Mouse (Mus musculus) hindbrain, embryonic 13.5 days (tissue): ENCODE data around the gene Zdhhc14. TPM values are rescaled to one million over a fixed set of nuclear protein-coding genes. Genes with fewer than 3 reads are reported as not detected.
A peak's percentile ranks its signal among the peaks of the same experiment; 100 is the strongest.

Source experiments
- ATAC-seq: fragments of 200-750 bp; cut with Nextera tagmentation; 2 replicates; pipeline ENCODE4 v1.8.0; 2017; ENCODE audit warnings: moderate TSS enrichment; ENCODE audit not compliant: low FRiP score
- H3K27ac ChIP-seq: fragments of 300-500 bp; sonication (generic); 2 replicates; pipeline ENCODE4 v1.5.1; 2015; ENCODE audit warnings: inconsistent platforms, mild to moderate bottlenecking, moderate library complexity
- H3K27me3 ChIP-seq: fragments of 300-500 bp; sonication (generic); 2 replicates; pipeline ENCODE4 v1.6.1; 2015; ENCODE audit warnings: mild to moderate bottlenecking, inconsistent platforms
- H3K36me3 ChIP-seq: fragments of 300-500 bp; sonication (generic); 2 replicates; pipeline ENCODE4 v1.6.1; 2015; ENCODE audit warnings: mild to moderate bottlenecking, inconsistent platforms
- H3K4me1 ChIP-seq: fragments of 300-500 bp; sonication (generic); replicated peaks from 2 replicates; pipeline ENCODE4 v1.6.1; 2015; ENCODE audit warnings: inconsistent platforms
- H3K4me2 ChIP-seq: fragments of 300-500 bp; sonication (generic); 2 replicates; pipeline ENCODE4 v1.6.1; 2015; ENCODE audit warnings: inconsistent platforms, mild to moderate bottlenecking, moderate library complexity
- H3K4me3 ChIP-seq: fragments of 300-500 bp; sonication (generic); 2 replicates; pipeline ENCODE4 v1.5.1; 2015; ENCODE audit warnings: mild to moderate bottlenecking, inconsistent platforms
- H3K9ac ChIP-seq: fragments of 300-500 bp; sonication (generic); 2 replicates; pipeline ENCODE4 v1.6.1; 2015; ENCODE audit warnings: mild to moderate bottlenecking, inconsistent platforms
- H3K9me3 ChIP-seq: fragments of 300-500 bp; sonication (generic); 2 replicates; pipeline ENCODE4 v1.6.1; 2016; ENCODE audit warnings: inconsistent platforms
- WGBS: fragments of 180-500 bp; shearing (Covaris S2); methylation state at CpG from one replicate; pipeline ENCODE4 v1.1.7; 2015; 5-methylcytosine and 5-hydroxymethylcytosine counted together
- polyA plus RNA-seq: library from polyadenylated mRNA; unstranded; fragments of >200 nt; fragmentation: Nextera tagmentation; extraction: Ambion mirVana; gene quantifications from 2 replicates; pipeline ENCODE4 v1.2.1, GENCODE M21; 2015

The Zdhhc14 gene
- polyA plus RNA-seq, 1 experiment from 2014 or later = 6.8 TPM

DNA sequence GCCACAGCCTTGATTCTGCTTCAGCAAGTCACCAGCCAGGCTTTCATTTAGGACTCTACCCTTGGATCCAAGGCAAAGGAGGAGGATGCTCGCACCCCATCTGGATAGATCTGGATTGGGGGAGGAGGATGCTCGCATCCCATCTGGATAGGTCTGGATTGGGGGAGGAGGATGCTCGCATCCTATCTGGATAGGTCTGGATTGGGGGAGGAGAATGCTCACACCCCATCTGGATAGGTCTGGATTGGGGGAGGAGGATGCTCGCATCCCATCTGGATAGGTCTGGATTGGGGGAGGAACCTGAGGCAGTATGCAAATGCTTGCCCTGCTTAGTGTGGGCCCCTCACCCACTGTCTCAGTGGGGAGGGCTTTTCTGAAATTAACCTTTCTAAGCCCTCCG, 271.4 kb downstream of the Zdhhc14 start:
- Histone ChIP-seq H3K4me1 (no peaks in the 10 kb centered on the region), H3K9me3 (no peaks in the 10 kb centered on the region), H3K4me3 (no peak overlapping the region), H3K27ac (no peak overlapping the region), H3K9ac (no peak overlapping the region), H3K36me3 (no peaks in the 10 kb centered on the region), H3K4me2 (no peak overlapping the region), H3K27me3 (no peaks in the 10 kb centered on the region)
- 88% methylated on average over 5 of the region's 5 CpGs for WGBS
- ATAC-seq = no peak

DNA sequence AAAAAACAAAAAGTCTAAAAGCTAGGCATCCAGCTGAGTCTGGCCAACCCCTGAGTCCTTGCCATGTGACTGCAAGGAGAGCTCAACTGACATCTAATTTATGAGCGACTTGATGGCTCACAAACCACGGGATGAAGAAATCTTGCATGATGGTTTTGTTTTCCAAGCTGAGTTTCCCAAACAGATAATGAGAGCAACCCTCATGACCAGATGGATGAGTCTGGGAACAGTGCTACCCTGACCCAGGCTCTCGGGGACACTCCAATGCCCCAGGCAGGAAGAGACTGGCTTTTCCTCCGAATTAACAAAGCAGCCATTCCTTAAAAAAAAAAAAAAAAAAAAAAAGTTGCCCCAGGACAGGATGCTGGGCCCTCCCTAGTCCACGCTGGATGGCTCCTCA, 271.9 kb downstream of the Zdhhc14 start:
- 55% methylated on average over 5 of the region's 5 CpGs for WGBS
- H3K4me1 ChIP-seq = peaks cover under 1% of the 10 kb centered on the region; the same call in 1 of the 2 replicates
- H3K9me3 ChIP-seq = no peaks in the 10 kb centered on the region
- no peak for ATAC-seq
- H3K4me2 ChIP-seq = no peak overlapping the region
- H3K36me3 ChIP-seq = no peaks in the 10 kb centered on the region
- H3K27me3 ChIP-seq = no peaks in the 10 kb centered on the region
- H3K9ac ChIP-seq = no peak overlapping the region
- H3K27ac ChIP-seq = no peak overlapping the region
- H3K4me3 ChIP-seq = no peak overlapping the region

DNA sequence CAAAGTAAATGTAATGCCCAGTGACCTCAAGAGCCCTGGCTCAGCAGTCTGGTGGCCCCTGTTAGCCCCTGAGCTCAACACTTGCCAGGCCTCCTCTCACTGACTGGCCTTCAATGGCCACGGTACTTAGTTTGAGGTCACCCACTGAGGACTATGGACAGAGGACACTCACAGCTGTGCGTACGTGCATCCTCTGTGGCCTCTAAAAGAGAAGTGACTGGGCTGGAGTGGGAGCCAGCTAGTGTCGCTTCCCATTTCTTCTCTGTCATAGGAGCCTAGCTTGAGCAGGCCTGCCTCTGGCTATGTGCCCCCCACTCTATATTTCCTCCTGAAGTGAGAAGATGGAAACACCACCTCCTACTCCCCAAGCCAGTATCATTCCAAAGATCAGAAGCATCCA, 273.4 kb downstream of the Zdhhc14 start:
- H3K27ac ChIP-seq = no peak overlapping the region
- WGBS = 66% methylated on average over 4 of the region's 4 CpGs

DNA sequence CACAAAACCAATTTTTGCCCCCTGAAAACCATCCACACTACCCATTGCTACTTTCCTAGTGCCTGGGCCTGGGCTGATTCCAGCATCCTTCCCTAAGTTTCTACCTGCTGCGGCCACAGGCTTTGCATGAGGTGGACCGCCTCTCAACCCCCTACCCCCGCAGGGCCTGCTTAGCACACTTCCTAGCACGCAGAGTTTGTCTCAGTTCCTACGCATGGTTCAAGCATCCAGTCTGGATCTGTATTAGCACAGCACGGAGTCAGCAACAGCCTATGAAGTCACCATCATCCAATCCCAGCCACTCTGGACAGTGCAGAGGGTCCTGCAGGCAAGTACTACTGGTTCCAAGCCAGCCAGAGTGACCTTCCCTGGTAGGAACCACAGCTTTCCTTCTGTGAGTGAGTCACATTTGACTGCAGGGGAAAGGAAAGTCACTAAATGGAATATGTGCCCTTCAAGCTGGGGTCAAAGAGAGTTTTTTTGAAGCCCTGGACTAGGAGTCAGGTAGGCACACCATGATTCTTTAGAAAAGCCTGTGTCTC, 275.9 kb downstream of the Zdhhc14 start:
- no peaks in the 10 kb centered on the region for H3K9me3 ChIP-seq
- 71% methylated on average over 6 of the region's 6 CpGs for WGBS
- no peak overlapping the region for H3K27ac ChIP-seq
- H3K4me1 ChIP-seq = peaks cover 19% of the 10 kb centered on the region
- no peak overlapping the region for H3K4me2 ChIP-seq
- H3K27me3 ChIP-seq = no peaks in the 10 kb centered on the region
- H3K4me3 ChIP-seq = no peak overlapping the region
- H3K36me3 ChIP-seq = no peaks in the 10 kb centered on the region
- ATAC-seq = no peak
- no peak overlapping the region for H3K9ac ChIP-seq

More for the DNA sequence above, 273.4 kb downstream of the Zdhhc14 start:
- Histone ChIP-seq H3K4me3 (no peak overlapping the region), H3K9ac (no peak overlapping the region), H3K4me1 (peaks cover 15% of the 10 kb centered on the region), H3K27me3 (no peaks in the 10 kb centered on the region), H3K4me2 (no peak overlapping the region), H3K9me3 (no peaks in the 10 kb centered on the region), H3K36me3 (no peaks in the 10 kb centered on the region)
- no peak for ATAC-seq

DNA sequence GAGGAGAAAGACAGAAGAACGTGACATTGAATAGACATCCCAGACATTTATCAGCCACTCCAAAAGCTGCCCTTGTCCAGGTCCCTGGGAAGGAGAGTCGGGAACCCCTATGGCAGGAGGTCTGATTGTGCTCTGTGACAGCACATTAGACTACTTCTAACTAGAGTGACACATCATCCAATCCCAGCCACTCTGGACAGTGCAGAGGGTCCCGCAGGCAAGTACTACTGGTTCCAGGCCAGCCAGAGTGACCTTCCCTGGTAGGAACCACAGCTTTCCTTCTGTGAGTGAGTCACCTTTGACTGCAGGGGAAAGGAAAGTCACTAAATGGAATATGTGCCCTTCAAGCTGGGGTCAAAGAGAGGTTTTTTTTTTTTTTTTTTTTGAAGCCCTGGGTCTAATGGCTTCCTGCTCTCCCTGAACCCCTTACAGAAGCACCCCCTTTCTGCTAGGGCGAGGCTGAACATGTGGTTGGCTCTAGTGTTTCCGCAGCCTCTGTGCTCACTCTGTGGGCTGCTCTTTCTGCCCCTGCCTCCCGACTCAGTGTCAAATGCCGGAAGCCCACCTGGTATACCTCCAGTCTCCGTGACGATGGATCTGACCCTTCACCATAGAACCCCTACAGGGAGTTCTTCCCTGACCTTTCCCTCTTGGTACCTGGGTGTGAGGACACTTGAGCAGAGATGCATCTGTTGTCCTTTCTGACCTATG, 276.6 kb downstream of the Zdhhc14 start:
- Histone ChIP-seq H3K36me3 (no peaks in the 10 kb centered on the region), H3K4me1 (peaks cover 19% of the 10 kb centered on the region), H3K9ac (no peak overlapping the region), H3K27me3 (no peaks in the 10 kb centered on the region), H3K4me2 (no peak overlapping the region), H3K27ac (no peak overlapping the region; the same call in 1 of the 2 replicates), H3K9me3 (no peaks in the 10 kb centered on the region), H3K4me3 (no peak overlapping the region)
- ATAC-seq = no peak
- WGBS = 88% methylated on average over 9 of the region's 9 CpGs

DNA sequence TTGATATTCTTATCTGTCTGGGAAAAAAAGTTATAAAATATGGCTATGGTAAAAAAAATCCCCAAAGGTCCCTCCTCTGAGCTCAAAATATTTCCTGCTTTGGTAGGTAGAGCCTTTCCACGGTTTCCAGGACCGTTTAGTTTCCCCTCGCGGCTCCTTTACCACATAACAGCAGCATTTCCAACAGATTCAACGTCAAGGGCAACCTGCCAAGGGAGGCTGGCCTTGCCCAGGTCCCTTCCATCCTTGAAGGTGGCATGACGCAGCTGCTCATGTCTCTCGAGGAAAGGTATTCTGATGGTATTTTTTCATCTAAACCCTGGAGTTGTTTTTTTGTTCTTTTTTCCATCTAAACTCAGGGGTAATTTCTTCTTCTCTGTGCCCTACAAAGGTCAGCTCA, 277.4 kb downstream of the Zdhhc14 start:
- ATAC-seq = no peak
- H3K4me3 ChIP-seq = peak overlapping the region; percentile 29
- H3K36me3 ChIP-seq = no peaks in the 10 kb centered on the region
- peak overlapping the region; percentile 3; the same call in 1 of the 2 replicates for H3K27ac ChIP-seq
- H3K27me3 ChIP-seq = no peaks in the 10 kb centered on the region
- 53% methylated on average over 7 of the region's 7 CpGs for WGBS
- H3K9me3 ChIP-seq = 0 out of 2 replicates have a peak, but pooled peaks cover 1% of the 10 kb centered on the region
- H3K4me1 ChIP-seq = peaks cover 19% of the 10 kb centered on the region
- peak overlapping the region; percentile 53 for H3K4me2 ChIP-seq
- peak overlapping the region; percentile 51; the same call in 1 of the 2 replicates for H3K9ac ChIP-seq

DNA sequence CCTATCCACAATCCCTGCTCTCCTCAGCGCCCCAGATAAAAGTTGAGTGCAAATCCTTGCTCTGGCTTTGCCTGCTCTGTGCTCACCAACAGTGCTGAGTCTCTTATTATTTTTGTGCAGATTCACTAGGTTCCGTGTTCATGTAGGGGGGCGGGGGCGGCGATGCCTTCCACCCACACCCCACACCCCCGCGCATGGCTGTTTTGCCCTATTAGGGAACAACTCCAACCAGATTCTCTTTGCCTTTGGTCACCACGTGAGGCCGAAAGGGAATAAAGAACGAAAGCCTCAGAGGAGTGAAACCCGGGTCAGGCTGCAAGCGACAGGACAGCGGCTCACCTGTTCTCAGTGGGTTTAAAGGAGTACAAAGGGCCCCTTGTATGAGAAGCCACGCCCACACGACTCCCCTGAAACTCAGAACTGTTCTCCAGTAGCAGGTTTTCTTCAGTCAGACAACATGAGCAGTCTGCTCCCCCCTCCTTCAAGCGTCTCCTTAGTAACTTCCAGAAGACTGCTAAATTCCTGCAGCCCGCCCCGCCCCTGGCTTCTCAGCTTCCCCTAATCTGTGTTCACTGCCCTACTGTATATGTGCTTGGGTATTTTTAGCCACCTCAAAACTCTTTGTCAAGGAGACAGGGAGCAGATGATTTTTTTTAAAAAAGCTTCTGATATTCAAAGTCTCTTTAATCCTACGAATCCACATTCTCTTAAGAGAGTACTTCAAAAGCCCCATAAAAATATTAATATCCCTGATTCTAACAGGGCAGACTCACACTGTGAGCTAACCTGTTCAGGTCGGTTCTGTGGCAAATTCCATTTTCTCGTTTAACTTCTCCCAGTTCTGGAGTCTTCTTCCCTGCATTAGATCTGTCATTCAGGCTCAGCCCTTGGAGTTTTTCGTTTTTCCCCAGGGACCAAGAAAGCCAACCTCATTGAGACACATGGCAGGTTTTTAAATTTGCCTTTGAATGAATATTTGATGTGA, 278.2 kb downstream of the Zdhhc14 start:
- Histone ChIP-seq H3K4me2 (peak overlapping the region; percentile 53), H3K36me3 (no peaks in the 10 kb centered on the region), H3K4me1 (peaks cover 19% of the 10 kb centered on the region), H3K27ac (peak overlapping the region; percentile 3; the same call in 1 of the 2 replicates), H3K4me3 (peak overlapping the region; percentile 29), H3K9ac (peak overlapping the region; percentile 51), H3K9me3 (0 out of 2 replicates have a peak, but pooled peaks cover 9% of the 10 kb centered on the region), H3K27me3 (no peaks in the 10 kb centered on the region)
- ATAC-seq = peak; percentile 54; the same call in 1 of the 2 replicates
- 15% methylated on average over 22 of the region's 22 CpGs for WGBS

DNA sequence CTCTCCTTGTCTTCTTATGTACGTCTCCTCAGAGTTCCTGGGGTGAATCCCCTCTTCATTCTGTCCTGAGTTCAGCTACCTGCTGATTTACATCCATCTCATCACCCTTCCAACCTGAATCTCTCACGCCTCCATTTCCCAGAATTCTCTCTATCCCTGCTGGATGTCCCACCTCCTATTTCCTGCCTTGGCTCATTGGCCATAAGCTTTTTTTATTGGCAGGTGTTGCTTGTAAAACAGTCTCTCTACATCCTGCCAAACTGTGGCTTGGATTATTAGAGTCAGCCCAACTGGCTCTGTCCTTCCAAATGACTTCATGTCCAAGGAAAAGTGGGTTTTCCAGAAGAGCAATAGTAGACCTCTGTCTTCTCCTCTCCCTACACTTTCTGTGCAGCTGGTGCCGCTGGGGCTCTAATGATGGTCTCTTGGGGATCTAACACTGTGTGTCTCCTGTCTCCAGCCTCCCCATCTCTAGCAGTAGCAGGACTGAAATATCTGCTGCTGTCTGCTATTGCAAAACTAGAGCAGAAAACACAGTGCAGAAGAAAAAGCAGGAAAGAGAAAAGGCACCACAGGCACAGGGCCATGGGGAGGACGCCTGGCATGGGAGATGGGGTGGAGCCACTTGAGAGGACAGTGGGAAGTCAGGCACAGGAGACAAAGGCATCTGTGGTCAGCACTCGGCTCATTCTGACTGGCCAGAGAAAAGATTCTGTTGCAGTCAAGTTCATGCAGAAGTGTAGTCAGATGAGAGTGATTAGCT, 288.0 kb downstream of the Zdhhc14 start:
- Histone ChIP-seq H3K4me2 (no peak overlapping the region), H3K27me3 (no peaks in the 10 kb centered on the region), H3K9me3 (0 out of 2 replicates have a peak, but pooled peaks cover 2% of the 10 kb centered on the region), H3K4me1 (no peaks in the 10 kb centered on the region), H3K27ac (no peak overlapping the region), H3K9ac (no peak overlapping the region), H3K4me3 (no peak overlapping the region), H3K36me3 (no peaks in the 10 kb centered on the region)
- ATAC-seq = no peak
- 70% methylated on average over 5 of the region's 5 CpGs for WGBS

DNA sequence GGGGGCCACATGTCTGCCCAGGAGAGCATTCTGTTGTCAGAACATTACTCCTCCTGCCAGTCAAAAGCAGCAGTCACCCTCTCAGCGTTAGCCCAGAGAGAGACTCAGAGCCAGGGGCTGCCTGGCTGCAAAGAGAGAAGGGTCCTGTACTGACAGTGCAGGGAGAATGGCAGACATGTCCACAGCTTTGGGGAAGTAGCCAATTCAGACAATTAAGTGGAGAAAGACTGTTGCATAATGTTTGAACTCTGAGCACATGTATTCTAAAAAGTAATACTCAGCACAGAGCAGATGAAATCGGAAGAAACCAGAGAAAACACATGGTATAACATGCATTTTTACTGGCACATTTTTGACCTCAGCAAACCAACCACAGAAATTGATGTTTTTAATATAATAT, 292.9 kb downstream of the Zdhhc14 start:
- no peaks in the 10 kb centered on the region for H3K4me1 ChIP-seq
- WGBS = 59% methylated on average over 2 of the region's 2 CpGs
- H3K36me3 ChIP-seq = no peaks in the 10 kb centered on the region
- no peak overlapping the region for H3K4me2 ChIP-seq
- no peaks in the 10 kb centered on the region for H3K27me3 ChIP-seq
- no peak overlapping the region for H3K4me3 ChIP-seq
- H3K9me3 ChIP-seq = peaks cover 3% of the 10 kb centered on the region
- H3K27ac ChIP-seq = no peak overlapping the region
- no peak for ATAC-seq
- H3K9ac ChIP-seq = no peak overlapping the region

DNA sequence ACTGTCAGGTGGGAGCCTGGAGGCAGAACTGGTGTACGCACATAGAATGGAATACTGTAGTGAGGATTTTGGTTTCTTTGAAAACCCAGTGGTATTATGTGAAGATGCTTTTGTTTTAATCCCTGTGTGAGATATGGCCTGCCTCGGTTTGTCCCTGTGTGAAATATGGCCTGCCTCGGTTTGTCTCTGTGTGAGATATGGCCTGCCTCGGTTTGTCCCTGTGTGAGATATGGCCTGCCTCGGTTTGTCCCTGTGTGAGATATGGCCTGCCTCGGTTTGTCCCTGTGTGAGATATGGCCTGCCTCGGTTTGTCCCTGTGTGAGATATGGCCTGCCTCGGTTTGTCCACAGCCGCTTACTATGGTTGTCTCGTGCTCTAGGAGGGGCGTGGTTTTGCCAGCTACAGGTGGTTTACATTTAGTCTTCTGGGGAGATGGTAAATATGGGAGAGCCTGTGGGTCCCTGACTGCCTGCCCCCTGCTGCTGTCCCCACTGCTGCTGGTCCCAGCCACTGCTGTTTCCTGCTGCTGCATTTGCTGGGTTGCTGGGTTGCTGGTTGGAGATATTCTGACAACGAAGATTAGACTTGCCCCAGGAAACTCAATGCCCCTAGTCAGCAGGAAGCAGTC, 299.9 kb downstream of the Zdhhc14 start:
- H3K27ac ChIP-seq = no peak overlapping the region
- H3K9ac ChIP-seq = no peak overlapping the region
- WGBS = 91% methylated on average over 12 of the region's 12 CpGs
- H3K4me3 ChIP-seq = no peak overlapping the region
- ATAC-seq = no peak
- H3K4me2 ChIP-seq = no peak overlapping the region
- H3K36me3 ChIP-seq = no peaks in the 10 kb centered on the region
- no peaks in the 10 kb centered on the region for H3K27me3 ChIP-seq
- H3K4me1 ChIP-seq = peaks cover 10% of the 10 kb centered on the region; the same call in 1 of the 2 replicates
- H3K9me3 ChIP-seq = peaks cover 3% of the 10 kb centered on the region

DNA sequence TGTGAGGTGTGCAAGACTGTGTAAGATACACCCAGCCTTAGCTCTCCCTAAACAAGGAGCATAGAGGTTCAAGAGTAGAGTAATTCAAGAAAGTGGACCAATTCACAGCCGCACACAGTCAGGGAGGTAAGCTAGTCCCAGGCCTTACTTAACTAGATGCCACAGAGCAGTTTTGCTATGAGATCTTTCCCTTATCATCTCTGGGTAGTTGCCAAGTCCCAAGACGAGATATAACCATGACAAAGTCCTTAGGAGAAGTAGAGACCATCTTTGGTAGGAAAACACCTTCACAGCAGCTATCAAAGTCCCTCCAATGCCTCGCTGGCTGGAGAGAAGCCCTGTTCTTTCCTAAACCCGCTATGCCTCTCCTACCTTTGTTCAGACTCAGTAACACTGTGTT, 301.2 kb downstream of the Zdhhc14 start:
- no peaks in the 10 kb centered on the region for H3K27me3 ChIP-seq
- no peak overlapping the region for H3K4me3 ChIP-seq
- WGBS = 77% methylated on average over 4 of the region's 4 CpGs
- no peak for ATAC-seq
- H3K27ac ChIP-seq = no peak overlapping the region
- H3K9ac ChIP-seq = no peak overlapping the region
- no peaks in the 10 kb centered on the region for H3K36me3 ChIP-seq
- no peaks in the 10 kb centered on the region for H3K9me3 ChIP-seq
- peaks cover 15% of the 10 kb centered on the region for H3K4me1 ChIP-seq
- no peak overlapping the region for H3K4me2 ChIP-seq
